Mouse (Mus musculus) urinary bladder, postnatal 4 days (tissue): ENCODE measurements at regions not wholly inside any gene's neighbourhood (a gene's known extent, or its start where the extent isn't known, plus 50 kb on each side); places are given as distances from the start of the nearest gene placed in this dataset.

Experiments
- DNase-seq, 2 experiments: peaks; one replicate each; pipeline ENCODE4 v3.0.0; 2021 to 2022; ENCODE audit warnings: low spot score in 2 of 2

- DNase-seq: no peak
These were observed 133.6 kb upstream of the Veph1 start for GRCm38 (mm10) chr3:66430187-66430586.

DNA sequence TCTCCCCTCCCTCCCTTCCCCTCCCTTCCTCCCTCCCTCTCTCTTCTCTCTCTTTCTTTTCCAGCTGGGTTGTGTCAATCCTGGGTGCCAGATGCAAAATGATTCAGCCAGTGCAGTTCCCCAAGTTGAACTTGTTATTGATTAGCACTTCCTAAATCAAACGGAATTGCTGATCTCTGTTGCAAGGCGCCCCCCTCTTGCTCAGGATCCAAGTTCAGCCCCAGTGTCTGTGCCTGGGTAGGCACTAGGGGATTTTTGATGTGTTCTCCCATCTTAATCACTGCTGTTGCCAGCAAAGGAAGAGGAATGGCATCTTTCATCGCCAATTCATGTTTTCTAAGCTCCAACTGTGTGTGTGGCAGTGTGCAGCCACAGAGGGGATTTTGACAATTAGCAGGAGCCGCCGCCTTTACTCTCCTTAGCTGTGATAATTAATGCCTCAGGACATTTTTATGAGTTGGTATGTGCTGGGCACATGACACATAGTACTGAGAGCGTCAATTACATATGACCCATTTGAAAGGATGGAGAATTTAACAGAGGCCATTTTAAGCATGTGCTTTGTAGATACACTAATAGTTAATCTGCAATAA is 125.9 kb upstream of the Veph1 start:
- no peak for DNase-seq

DNA sequence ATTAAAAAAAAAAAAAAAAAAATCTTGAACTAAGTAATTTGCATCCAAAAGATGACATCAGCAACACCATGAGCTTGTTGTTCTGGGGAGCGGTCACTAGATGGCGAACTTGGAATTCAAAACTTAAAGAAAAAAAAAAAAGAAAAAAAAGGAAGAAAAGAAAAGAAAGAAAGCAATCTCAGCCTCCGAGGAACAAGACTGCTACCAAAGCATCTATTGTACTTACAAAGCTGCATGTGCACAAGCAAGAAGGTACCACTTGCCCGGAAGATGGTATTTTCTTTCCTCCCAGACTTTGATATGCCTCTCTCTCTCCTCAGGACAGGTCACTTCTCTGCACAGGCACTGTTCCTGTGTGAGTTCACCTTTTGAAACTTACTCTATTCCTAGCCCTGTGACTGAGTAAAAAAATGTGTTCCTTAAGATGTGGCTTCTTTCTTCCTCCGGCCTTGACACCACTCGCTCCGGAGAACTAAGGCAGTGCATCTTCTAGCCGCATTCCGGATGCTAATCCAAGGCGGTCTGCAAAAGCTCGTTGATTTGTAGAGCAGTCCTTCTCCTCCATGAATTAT is 114.2 kb upstream of the Veph1 start:
- DNase-seq: no peak

DNA sequence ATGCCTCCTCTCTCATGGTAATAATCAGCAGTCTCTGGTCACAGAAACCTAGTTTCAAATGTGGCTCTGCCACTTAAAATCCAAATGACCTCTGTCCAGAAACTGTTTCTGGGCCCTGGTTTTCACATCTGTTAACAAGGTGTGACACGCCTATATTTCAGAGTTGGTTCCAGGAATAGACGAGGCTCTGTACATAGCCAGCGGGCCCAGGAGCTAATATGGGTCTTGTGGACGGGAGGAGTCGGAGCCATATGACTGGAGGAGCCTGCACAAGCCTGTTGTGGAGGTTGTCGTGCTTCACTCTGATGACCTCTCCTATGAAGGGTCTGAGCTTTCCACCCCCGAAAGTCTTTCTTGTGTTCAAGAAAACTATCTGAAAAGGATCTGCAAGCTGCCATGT is 112.2 kb upstream of the Veph1 start:
- no peak for DNase-seq

DNA sequence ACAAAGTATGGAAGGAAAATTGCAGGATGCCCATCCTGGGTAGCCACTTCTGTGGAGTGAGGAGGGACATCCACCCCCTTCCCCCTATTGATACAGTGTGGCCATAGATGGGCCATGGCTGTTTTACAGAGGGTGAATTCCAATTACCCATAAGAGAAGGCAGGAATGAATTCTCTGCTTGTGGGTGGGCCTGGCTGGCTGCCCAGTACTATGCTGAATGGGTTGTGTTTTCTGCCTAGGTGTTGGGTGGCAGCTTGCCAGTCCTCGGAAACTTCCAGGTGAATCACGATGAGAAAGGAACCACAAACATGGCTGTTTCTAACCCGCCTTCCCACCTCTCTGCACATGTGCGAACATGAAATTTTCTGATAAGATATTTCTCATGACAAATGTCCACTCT is 109.0 kb upstream of the Veph1 start:
- DNase-seq: no peak

DNA sequence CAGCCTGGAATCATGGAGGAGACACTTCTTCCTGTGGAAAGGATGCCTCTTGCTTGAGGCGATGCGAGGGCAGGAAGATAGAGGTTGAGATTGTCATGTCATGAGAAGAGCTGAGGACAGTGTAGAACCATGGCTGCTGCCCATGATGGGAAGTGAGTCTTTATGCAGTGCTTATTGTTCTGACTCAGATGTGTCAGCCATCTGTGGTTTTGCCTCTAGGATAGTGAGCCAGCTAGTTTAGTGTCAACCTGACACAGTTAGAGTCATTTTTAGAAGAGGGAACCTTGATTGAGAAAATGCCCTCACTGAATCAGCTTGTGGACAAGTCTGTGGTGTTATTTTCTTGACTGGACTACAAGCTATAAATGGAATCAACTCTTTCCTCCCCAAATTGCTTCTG is 107.1 kb upstream of the Veph1 start:
- DNase-seq: no peak

GRCm38 (mm10) chr3:66400791-66401568 is 104.3 kb upstream of the Veph1 start:
- DNase-seq: no peak

GRCm38 (mm10) chr3:66398214-66399150 is 101.8 kb upstream of the Veph1 start:
- no peak for DNase-seq

DNA sequence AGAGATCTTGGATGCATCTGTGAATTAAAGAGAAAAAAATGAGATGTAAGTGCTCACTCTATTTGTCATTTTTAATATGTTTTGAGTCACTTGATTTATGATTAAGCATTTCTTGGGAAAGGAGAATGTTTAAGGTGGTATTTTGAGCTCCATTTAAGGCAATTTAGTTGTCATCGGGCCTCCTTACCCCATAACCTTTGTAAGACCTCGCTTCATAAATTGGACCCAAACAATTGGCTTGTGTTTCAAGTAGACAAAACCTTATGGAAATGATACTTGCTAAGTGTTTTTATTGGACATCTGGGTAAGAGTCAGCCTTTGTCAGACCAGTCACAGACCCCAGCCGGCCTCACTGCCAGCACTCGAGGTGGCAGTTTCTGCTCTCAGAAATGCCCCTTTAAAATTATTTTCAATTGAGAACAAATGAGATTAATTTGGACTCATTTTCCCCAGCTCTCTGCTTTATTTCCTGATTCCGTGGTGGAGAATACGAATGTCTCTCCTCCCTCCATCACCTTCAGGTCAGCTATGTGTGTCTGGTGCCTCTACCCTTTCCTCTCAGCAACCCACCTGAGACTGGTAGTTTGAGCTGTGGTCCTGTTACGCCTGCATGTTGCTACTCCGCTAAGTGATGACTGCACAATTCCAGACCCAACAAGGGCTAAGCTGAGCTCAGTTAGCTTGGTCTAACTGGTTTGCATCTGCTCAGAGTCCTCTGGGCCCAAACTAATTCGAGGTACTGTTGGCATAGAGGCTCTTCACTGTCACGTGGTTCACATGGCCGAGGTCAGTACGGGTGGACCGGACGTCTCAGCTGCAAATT is 78.7 kb upstream of the Veph1 start:
- no peak for DNase-seq

DNA sequence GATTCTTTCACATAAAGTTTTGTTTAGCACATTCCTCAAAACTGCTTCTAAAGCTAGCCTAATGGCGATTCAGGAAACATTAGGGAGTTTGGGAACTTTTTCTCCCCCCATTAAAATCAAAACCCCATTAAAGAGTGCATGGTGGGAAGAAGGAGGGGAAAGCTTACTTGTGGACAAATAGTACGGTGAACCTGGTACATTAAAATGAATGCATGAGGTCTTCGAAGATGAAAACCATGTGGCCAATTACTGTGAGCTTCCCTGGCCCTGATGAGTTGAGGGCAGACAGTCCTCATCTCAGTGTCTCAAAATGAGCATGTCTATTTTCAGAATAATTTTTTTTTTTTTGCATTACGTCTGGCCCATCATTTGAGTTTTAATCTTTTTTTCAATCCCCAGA is 78.0 kb upstream of the Veph1 start:
- no peak for DNase-seq

GRCm38 (mm10) chr3:66373807-66374575 is 77.4 kb upstream of the Veph1 start:
- DNase-seq: no peak
